Mouse (Mus musculus): ENCODE results near the gene Pigo.

Gene Pigo

GRCm38 (mm10) chr4:43025084-43025960 lies at the start of gene Pigo:
Gene Pigo, minus strand, starts transcription at chr4:43025819.
- DNase-seq (ENCODE audit: low read depth, low spot score): peak; percentile 95

GRCm38 (mm10) chr4:43074923-43075322 lies 49.3 kb upstream of the Pigo start:
- no peak for DNase-seq (ENCODE audit: low read depth, low spot score)

GRCm38 (mm10) chr4:43065471-43065870 lies 39.9 kb upstream of the Pigo start:
- no peak for DNase-seq (ENCODE audit: low read depth, low spot score)

GRCm38 (mm10) chr4:43060286-43060685 lies 34.7 kb upstream of the Pigo start:
- DNase-seq (ENCODE audit: low read depth, low spot score): no peak

GRCm38 (mm10) chr4:43059697-43060096 lies 34.1 kb upstream of the Pigo start:
- no peak for DNase-seq (ENCODE audit: low read depth, low spot score)

- peak; percentile 88 for DNase-seq (ENCODE audit: low read depth, low spot score)
Observed at GRCm38 (mm10) chr4:43058753-43059654, 33.4 kb upstream of the Pigo start, which contains the start of gene Unc13b. Gene Unc13b, plus strand, starts transcription at chr4:43058953.

GRCm38 (mm10) chr4:43058392-43058752 lies 32.8 kb upstream of the Pigo start:
- DNase-seq (ENCODE audit: low read depth, low spot score): no peak

- DNase-seq (ENCODE audit: low read depth, low spot score): no peak
Observed at GRCm38 (mm10) chr4:43057654-43058053, 32.0 kb upstream of the Pigo start.

GRCm38 (mm10) chr4:43052627-43053026 lies 27.0 kb upstream of the Pigo start:
- peak; percentile 80 for DNase-seq (ENCODE audit: low read depth, low spot score)

GRCm38 (mm10) chr4:43047231-43047630 lies 21.6 kb upstream of the Pigo start:
- DNase-seq (ENCODE audit: low read depth, low spot score): peak; percentile 89

GRCm38 (mm10) chr4:43046607-43047006 lies 21.0 kb upstream of the Pigo start:
- no peak for DNase-seq (ENCODE audit: low read depth, low spot score)

- peak; percentile 91 for DNase-seq (ENCODE audit: low read depth, low spot score)
Observed at GRCm38 (mm10) chr4:43045659-43046302, 20.2 kb upstream of the Pigo start, which contains the start of gene Fam214b. Gene Fam214b, minus strand, starts transcription at chr4:43046220.

GRCm38 (mm10) chr4:43045285-43045658 lies 19.7 kb upstream of the Pigo start:
- DNase-seq (ENCODE audit: low read depth, low spot score): no peak

GRCm38 (mm10) chr4:43044673-43045072 lies 19.1 kb upstream of the Pigo start:
- peak; percentile 22 for DNase-seq (ENCODE audit: low read depth, low spot score)

- DNase-seq (ENCODE audit: low read depth, low spot score): peak; percentile 86
Observed at GRCm38 (mm10) chr4:43043644-43044357, 18.2 kb upstream of the Pigo start.

- no peak for DNase-seq (ENCODE audit: low read depth, low spot score)
Observed at GRCm38 (mm10) chr4:43040881-43041547, 15.4 kb upstream of the Pigo start.

GRCm38 (mm10) chr4:43040114-43040572 lies 14.5 kb upstream of the Pigo start:
- DNase-seq (ENCODE audit: low read depth, low spot score): peak; percentile 96

GRCm38 (mm10) chr4:43039609-43040008 lies 14.0 kb upstream of the Pigo start:
- DNase-seq (ENCODE audit: low read depth, low spot score): no peak

- DNase-seq (ENCODE audit: low read depth, low spot score): no peak
Observed at GRCm38 (mm10) chr4:43038567-43039495, 13.2 kb upstream of the Pigo start.

All from CD4-positive, CD25-positive, alpha-beta regulatory T cell, adult 2 months (primary cell).